In genomic region chr9:56075901-56076620, GRCm38 (mm10) we compare ENCODE assay signal across 8 mouse cellular contexts. TPM values are rescaled to one million over a fixed set of nuclear protein-coding genes. Genes with fewer than 3 reads are reported as not detected.
A peak's percentile ranks its signal among the peaks of the same experiment; 100 is the strongest.
DNase-seq lines count a peak whose midpoint lies in the region; ATAC-seq and TF ChIP-seq lines count a peak whose summit lies in the region.

No protein-coding gene starts in this region.

- DNase-seq in 416B (ENCODE audit: low read depth): peak; percentile 86
- no peak for DNase-seq in frontal cortex, postnatal 25 days (ENCODE audit: low spot score in 2 of 2)
- DNase-seq in ovary, postnatal 10 days (ENCODE audit: low spot score): no peak

- 15% methylated on average over 7 of the region's 7 CpGs for WGBS in bone marrow, adult 2 months
- 39% methylated on average over 7 of the region's 7 CpGs for WGBS in heart, embryonic 13.5 days
- 24% methylated on average over 7 of the region's 7 CpGs for WGBS in kidney, embryonic 16.5 days
- WGBS in macrophage (ENCODE audit: missing documents): 23% methylated on average over 6 of the region's 7 CpGs
- 25% methylated on average over 7 of the region's 7 CpGs for WGBS in stomach, embryonic 15.5 days

- H3K4me3 ChIP-seq in bone marrow, adult 2 months (replicated peaks; ENCODE audit: control insufficient read depth, low read depth, low read length): no peak overlapping the region
- no peak overlapping the region for H3K4me3 ChIP-seq in heart, embryonic 13.5 days
- H3K4me3 ChIP-seq in kidney, embryonic 16.5 days (ENCODE audit: low read length): no peak overlapping the region
- H3K4me3 ChIP-seq in macrophage (ENCODE audit: inconsistent target): no peak overlapping the region
- H3K4me3 ChIP-seq in stomach, embryonic 15.5 days (replicated peaks): no peak overlapping the region

- no peaks in the 10 kb centered on the region for H3K9me3 ChIP-seq in heart, embryonic 13.5 days
- H3K9me3 ChIP-seq in kidney, embryonic 16.5 days (ENCODE audit: low read length): no peaks in the 10 kb centered on the region
- no peaks in the 10 kb centered on the region for H3K9me3 ChIP-seq in stomach, embryonic 15.5 days

- no peak for TF ChIP-seq CTCF in bone marrow, adult 2 months (IDR thresholded peaks at IDR 0.05; ENCODE audit: control insufficient read depth, insufficient read depth, low read length)

- ATAC-seq in heart, embryonic 13.5 days (ENCODE audit: extremely low read depth, insufficient number of reproducible peaks, low FRiP score, low TSS enrichment): no peak
- ATAC-seq in kidney, embryonic 16.5 days (ENCODE audit: low FRiP score, low TSS enrichment): peak; percentile 49; the same call in 1 of the 2 replicates
- ATAC-seq in stomach, embryonic 15.5 days (ENCODE audit: insufficient read depth, low FRiP score, low read depth): peak; percentile 37; the same call in 1 of the 2 replicates

- H3K27ac ChIP-seq in bone marrow, adult 2 months (ENCODE audit: control insufficient read depth, insufficient read depth, low read depth, low read length, poor library complexity): peak overlapping the region; percentile 83
- peak overlapping the region; percentile 83 for H3K27ac ChIP-seq in heart, embryonic 13.5 days (replicated peaks)
- peak overlapping the region; percentile 75 for H3K27ac ChIP-seq in kidney, embryonic 16.5 days (ENCODE audit: low read length)
- peak overlapping the region; percentile 80 for H3K27ac ChIP-seq in macrophage
- peak overlapping the region; percentile 78 for H3K27ac ChIP-seq in stomach, embryonic 15.5 days

- peaks cover 16% of the 10 kb centered on the region for H3K36me3 ChIP-seq in heart, embryonic 13.5 days
- H3K36me3 ChIP-seq in kidney, embryonic 16.5 days (ENCODE audit: insufficient read depth, low read length): 0 out of 2 replicates have a peak, but pooled peaks cover 5% of the 10 kb centered on the region
- H3K36me3 ChIP-seq in macrophage (ENCODE audit: inconsistent target): no peaks in the 10 kb centered on the region
- H3K36me3 ChIP-seq in stomach, embryonic 15.5 days: no peaks in the 10 kb centered on the region

- peaks cover 9% of the 10 kb centered on the region for H3K4me1 ChIP-seq in bone marrow, adult 2 months (ENCODE audit: control insufficient read depth, insufficient read depth, low read length)
- peaks cover 19% of the 10 kb centered on the region for H3K4me1 ChIP-seq in heart, embryonic 13.5 days
- H3K4me1 ChIP-seq in kidney, embryonic 16.5 days (ENCODE audit: insufficient read depth, low read length): peaks cover 20% of the 10 kb centered on the region
- peaks cover 16% of the 10 kb centered on the region for H3K4me1 ChIP-seq in stomach, embryonic 15.5 days

- 0 out of 2 replicates have a peak overlapping the region, but pooled peaks have one; percentile 8 for H3K4me2 ChIP-seq in heart, embryonic 13.5 days
- H3K4me2 ChIP-seq in kidney, embryonic 16.5 days (replicated peaks; ENCODE audit: low read depth, low read length): no peak overlapping the region
- H3K4me2 ChIP-seq in stomach, embryonic 15.5 days: no peak overlapping the region

- no peak for TF ChIP-seq POLR2A in bone marrow, adult 2 months (IDR thresholded peaks at IDR 0.05; ENCODE audit: borderline replicate concordance, control insufficient read depth, low read depth, low read length)

- H3K79me2 ChIP-seq in macrophage (ENCODE audit: inconsistent target): no peaks in the 10 kb centered on the region

- peak overlapping the region; percentile 67 for H3K9ac ChIP-seq in heart, embryonic 13.5 days
- peak overlapping the region; percentile 26; the same call in 1 of the 2 replicates for H3K9ac ChIP-seq in kidney, embryonic 16.5 days (replicated peaks; ENCODE audit: low read length)
- H3K9ac ChIP-seq in stomach, embryonic 15.5 days: no peak overlapping the region

- H3K27me3 ChIP-seq in heart, embryonic 13.5 days (replicated peaks): no peaks in the 10 kb centered on the region
- H3K27me3 ChIP-seq in kidney, embryonic 16.5 days (ENCODE audit: insufficient read depth, low read length): no peaks in the 10 kb centered on the region
- H3K27me3 ChIP-seq in stomach, embryonic 15.5 days (replicated peaks): no peaks in the 10 kb centered on the region

RNA-seq across cellular contexts. Expression of gene Pstpip1, which starts 13.7 kb away (rescaled TPM):
- 63.2 and 115 TPM in 2 replicates for polyA plus RNA-seq in bone marrow, adult 2 months (2011; ENCODE audit: insufficient read depth, insufficient read length, low replicate concordance, missing spikeins)
- polyA plus RNA-seq in heart, embryonic 13.5 days (2015; fragmentation: Nextera tagmentation; extraction: Ambion mirVana): 0.55 and 1.4 TPM in 2 replicates
- polyA plus RNA-seq in kidney, embryonic 16.5 days (2015; fragmentation: Nextera tagmentation; extraction: Ambion mirVana): 0.91 and 0.96 TPM in 2 replicates
- total RNA-seq in macrophage (2018; cell fraction: chromatin; rRNA removed): 100 to 1,000 TPM in 24 of 26 experiments, 10 to 100 TPM in 2; 71.1 to 586 (median 297) TPM
- total RNA-seq in macrophage (2018; cell fraction: cytosol; rRNA removed): 100 to 1,000 TPM in 11 of 26 experiments, 10 to 100 TPM in 15; 40.4 to 132 (median 78.9) TPM
- 100 to 1,000 TPM in 20 of 26 experiments, 10 to 100 TPM in 6; 40.1 to 234 (median 147) TPM for total RNA-seq in macrophage (2018; cell fraction: nucleus; rRNA removed)
- polyA plus RNA-seq in macrophage (2018): 59.7 to 86.7 TPM (median 78.8 TPM) in 3 replicates
- 2.2 and 2.4 TPM in 2 replicates for polyA plus RNA-seq in stomach, embryonic 15.5 days (2015; fragmentation: Nextera tagmentation; extraction: Ambion mirVana)

RNA-seq across cellular contexts. Expression of gene Rcn2, which starts 34.4 kb away (rescaled TPM):
- polyA plus RNA-seq in bone marrow, adult 2 months (2011; ENCODE audit: insufficient read depth, insufficient read length, low replicate concordance, missing spikeins): 3.1 and 10.1 TPM in 2 replicates
- polyA plus RNA-seq in heart, embryonic 13.5 days (2015; fragmentation: Nextera tagmentation; extraction: Ambion mirVana): 140 and 154 TPM in 2 replicates
- 247 and 255 TPM in 2 replicates for polyA plus RNA-seq in kidney, embryonic 16.5 days (2015; fragmentation: Nextera tagmentation; extraction: Ambion mirVana)
- 10 to 100 TPM in 22 of 26 experiments, 1 to 10 TPM in 4; 5.2 to 45.2 (median 23.6) TPM for total RNA-seq in macrophage (2018; cell fraction: chromatin; rRNA removed)
- total RNA-seq in macrophage (2018; cell fraction: cytosol; rRNA removed): 10 to 100 TPM; 17.2 to 46.0 (median 29.6) TPM
- total RNA-seq in macrophage (2018; cell fraction: nucleus; rRNA removed): 10 to 100 TPM; 20.7 to 63.8 (median 38.6) TPM
- polyA plus RNA-seq in macrophage (2018): 29.6 to 55.4 TPM (median 36.6 TPM) in 3 replicates
- 187 and 192 TPM in 2 replicates for polyA plus RNA-seq in stomach, embryonic 15.5 days (2015; fragmentation: Nextera tagmentation; extraction: Ambion mirVana)

Comparison
In these comparisons a context has a peak if more than half of its experiments do, and no peak if none do; other contexts are left out.
1. RNA of gene Pstpip1, which starts 13.7 kb away (polyA plus RNA-seq): 63.2 to 115 TPM in bone marrow, adult 2 months and 59.7 to 86.7 TPM in macrophage; 2.2 to 2.4 TPM in stomach, embryonic 15.5 days, 0.55 to 1.4 TPM in heart, embryonic 13.5 days and 0.91 to 0.96 TPM in kidney, embryonic 16.5 days; every median in the first group is over 10 times any median in the second.
2. Peak in every context shown above with its lines, with median percentiles within 50 percentile points of each other: H3K27ac ChIP-seq.